Mouse (Mus musculus): ENCODE measurements around the gene BC024978.

- TF ChIP-seq CTCF (IDR thresholded peaks at IDR 0.05; ENCODE audit: low read depth) (peak; percentile 66), EP300 (IDR thresholded peaks at IDR 0.05; ENCODE audit: low read depth) (no peak)
Observed at GRCm38 (mm10) chr7:27230781-27231180, 35.2 kb downstream of the BC024978 start.
